Mouse (Mus musculus) hindbrain, embryonic 10.5 days (tissue): ENCODE results near the gene Tgfb2. TPM values are rescaled to one million over a fixed set of nuclear protein-coding genes. Genes with fewer than 3 reads are reported as not detected.

Source experiments
- DNase-seq: peaks from one replicate; pipeline ENCODE4 v3.0.0-alpha.2; 2017; ENCODE audit warnings: low spot score
- H3K27ac ChIP-seq: fragments of 300-500 bp; sonication (generic); 2 replicates; pipeline ENCODE4 v1.5.1; 2016; ENCODE audit warnings: mild to moderate bottlenecking, moderate library complexity
- H3K27me3 ChIP-seq: fragments of 300-500 bp; sonication (generic); 2 replicates; pipeline ENCODE4 v1.6.1; 2016; ENCODE audit warnings: mild to moderate bottlenecking; ENCODE audit not compliant: poor library complexity, insufficient read depth, severe bottlenecking
- H3K36me3 ChIP-seq: fragments of 300-500 bp; sonication (generic); 2 replicates; pipeline ENCODE4 v1.6.1; 2016; ENCODE audit warnings: mild to moderate bottlenecking, moderate library complexity
- H3K4me1 ChIP-seq: fragments of 300-500 bp; sonication (generic); replicated peaks from 2 replicates; pipeline ENCODE4 v1.6.1; 2016; ENCODE audit warnings: mild to moderate bottlenecking
- H3K4me3 ChIP-seq: fragments of 300-500 bp; sonication (generic); 2 replicates; pipeline ENCODE4 v1.5.1; 2016; ENCODE audit warnings: mild to moderate bottlenecking, moderate library complexity
- H3K9me3 ChIP-seq: fragments of 300-500 bp; sonication (generic); 2 replicates; pipeline ENCODE4 v1.6.1; 2016; ENCODE audit warnings: mild to moderate bottlenecking, moderate library complexity
- WGBS: fragments of 180-500 bp; shearing (Covaris S2); methylation state at CpG from one replicate; pipeline ENCODE4 v1.1.7; 2016; 5-methylcytosine and 5-hydroxymethylcytosine counted together
- polyA plus RNA-seq: library from polyadenylated mRNA; unstranded; fragments of >200 nt; fragmentation: Nextera tagmentation; extraction: Ambion mirVana; gene quantifications from 2 replicates; pipeline ENCODE4 v1.2.1, GENCODE M21; 2016

Gene Tgfb2
- polyA plus RNA-seq, 1 experiment from 2014 or later: 16.1 TPM

GRCm38 (mm10) chr1:186583933-186584332 lies 121.9 kb downstream of the Tgfb2 start:
- H3K27me3 ChIP-seq: no peaks in the 10 kb centered on the region
- no peak for DNase-seq
- H3K27ac ChIP-seq: no peak overlapping the region
- H3K4me1 ChIP-seq: no peaks in the 10 kb centered on the region
- H3K36me3 ChIP-seq: no peaks in the 10 kb centered on the region
- no peaks in the 10 kb centered on the region for H3K9me3 ChIP-seq
- no peak overlapping the region for H3K4me3 ChIP-seq

DNA sequence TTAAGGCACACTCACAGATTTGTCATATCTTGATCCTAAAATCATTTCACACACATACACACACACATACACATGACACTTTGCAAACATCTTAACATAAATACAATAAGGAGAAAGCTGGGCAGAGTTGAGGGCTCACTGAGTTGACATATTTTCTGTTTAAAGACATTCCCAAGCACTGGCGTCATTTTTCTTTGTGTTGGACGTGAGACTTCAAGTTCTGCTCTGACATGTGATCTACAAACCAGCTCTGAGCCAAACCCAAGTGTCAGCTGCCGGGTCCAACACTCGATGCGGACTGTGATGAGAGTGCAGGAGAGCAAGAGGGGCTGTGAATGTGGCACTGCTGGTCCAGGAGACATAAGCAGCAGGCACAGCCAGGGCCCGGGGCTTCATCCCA lies 123.7 kb downstream of the Tgfb2 start:
- no peak overlapping the region for H3K27ac ChIP-seq
- no peak for DNase-seq
- no peak overlapping the region for H3K4me3 ChIP-seq
- no peaks in the 10 kb centered on the region for H3K4me1 ChIP-seq
- H3K9me3 ChIP-seq: no peaks in the 10 kb centered on the region
- no peaks in the 10 kb centered on the region for H3K27me3 ChIP-seq
- no peaks in the 10 kb centered on the region for H3K36me3 ChIP-seq
- 89% methylated on average over 6 of the region's 6 CpGs for WGBS

GRCm38 (mm10) chr1:186581666-186582065 lies 124.1 kb downstream of the Tgfb2 start:
- H3K27me3 ChIP-seq: no peaks in the 10 kb centered on the region
- WGBS: 92% methylated on average over 2 of the region's 2 CpGs
- H3K36me3 ChIP-seq: no peaks in the 10 kb centered on the region
- DNase-seq: no peak
- H3K9me3 ChIP-seq: no peaks in the 10 kb centered on the region
- H3K4me1 ChIP-seq: no peaks in the 10 kb centered on the region
- no peak overlapping the region for H3K27ac ChIP-seq
- H3K4me3 ChIP-seq: no peak overlapping the region

DNA sequence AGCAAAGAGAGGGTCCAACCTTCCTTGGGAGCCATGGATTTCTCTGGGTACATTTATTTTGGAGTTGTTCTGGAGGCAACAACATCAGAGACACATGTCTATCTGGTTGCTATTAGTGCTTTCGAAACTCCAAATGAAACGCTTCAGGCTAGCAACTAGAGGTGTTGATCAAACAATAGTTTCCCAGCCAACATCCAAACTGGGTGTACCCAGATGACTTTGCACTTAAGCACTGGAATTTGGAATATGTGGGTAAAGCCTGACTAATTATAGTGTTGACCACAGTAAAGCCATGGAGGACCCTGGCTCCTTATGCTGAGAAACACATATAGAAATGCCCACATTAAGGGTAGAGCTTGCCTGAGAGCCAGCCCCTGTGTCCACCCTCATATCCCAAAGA lies 124.7 kb downstream of the Tgfb2 start:
- no peaks in the 10 kb centered on the region for H3K9me3 ChIP-seq
- WGBS: 82% methylated on average over 2 of the region's 2 CpGs

DNA sequence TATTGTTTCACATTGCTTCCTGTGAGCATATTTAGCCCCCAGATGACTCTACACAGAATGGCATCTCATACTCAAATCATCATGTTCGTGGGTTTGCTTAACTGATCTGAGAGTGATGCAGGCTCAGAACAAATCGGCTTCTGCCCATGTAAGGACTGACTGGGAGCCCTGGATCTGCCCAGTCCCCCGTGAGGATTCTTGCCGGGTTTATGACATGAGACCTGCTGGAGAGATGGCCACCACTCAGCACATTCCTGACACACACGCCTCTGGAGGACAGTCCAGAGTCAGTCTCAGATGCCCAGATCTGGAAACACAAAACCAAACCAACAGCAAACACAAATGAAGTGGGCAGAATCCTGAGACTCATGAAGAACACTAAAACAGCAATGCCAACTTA lies 128.5 kb downstream of the Tgfb2 start:
- H3K36me3 ChIP-seq: no peaks in the 10 kb centered on the region
- no peak overlapping the region for H3K27ac ChIP-seq
- H3K4me1 ChIP-seq: 0 out of 2 replicates have a peak, but pooled peaks cover 4% of the 10 kb centered on the region
- 80% methylated on average over 5 of the region's 5 CpGs for WGBS
- no peak for DNase-seq
- H3K9me3 ChIP-seq: no peaks in the 10 kb centered on the region
- H3K27me3 ChIP-seq: no peaks in the 10 kb centered on the region
- H3K4me3 ChIP-seq: no peak overlapping the region

More for the DNA sequence above, 124.7 kb downstream of the Tgfb2 start:
- no peaks in the 10 kb centered on the region for H3K27me3 ChIP-seq
- DNase-seq: no peak
- H3K4me1 ChIP-seq: no peaks in the 10 kb centered on the region
- no peak overlapping the region for H3K27ac ChIP-seq
- H3K36me3 ChIP-seq: no peaks in the 10 kb centered on the region
- H3K4me3 ChIP-seq: no peak overlapping the region

DNA sequence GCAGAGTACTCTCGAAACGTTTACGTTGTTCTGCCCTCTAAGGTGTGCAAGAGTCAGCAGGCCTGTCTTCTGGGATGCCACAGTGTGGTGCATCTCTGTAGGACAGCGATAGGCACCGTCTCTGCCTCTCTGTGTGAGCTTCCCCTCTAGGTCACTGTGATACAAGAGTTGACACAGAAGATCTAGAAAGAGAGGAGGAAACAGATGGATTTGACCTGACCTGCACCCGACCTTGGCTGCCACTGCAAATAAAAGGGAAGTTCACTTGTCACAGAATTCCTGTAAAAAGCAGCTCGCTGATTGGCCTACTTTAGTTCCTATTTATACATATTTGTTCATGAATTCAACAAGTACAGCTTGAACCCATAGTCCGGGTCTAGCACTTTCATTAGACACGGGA lies 130.2 kb downstream of the Tgfb2 start:
- DNase-seq: no peak
- H3K27ac ChIP-seq: no peak overlapping the region
- H3K36me3 ChIP-seq: no peaks in the 10 kb centered on the region
- H3K27me3 ChIP-seq: no peaks in the 10 kb centered on the region
- 0 out of 2 replicates have a peak, but pooled peaks cover 4% of the 10 kb centered on the region for H3K4me1 ChIP-seq
- 74% methylated on average over 9 of the region's 9 CpGs for WGBS
- H3K9me3 ChIP-seq: no peaks in the 10 kb centered on the region
- H3K4me3 ChIP-seq: no peak overlapping the region

GRCm38 (mm10) chr1:186575074-186575473 lies 130.7 kb downstream of the Tgfb2 start:
- H3K36me3 ChIP-seq: no peaks in the 10 kb centered on the region
- DNase-seq: no peak
- no peak overlapping the region for H3K4me3 ChIP-seq
- no peaks in the 10 kb centered on the region for H3K27me3 ChIP-seq
- H3K27ac ChIP-seq: no peak overlapping the region
- 89% methylated on average over 7 of the region's 7 CpGs for WGBS
- 0 out of 2 replicates have a peak, but pooled peaks cover 4% of the 10 kb centered on the region for H3K4me1 ChIP-seq
- no peaks in the 10 kb centered on the region for H3K9me3 ChIP-seq

Other genes starting within 250 kb of the Tgfb2 start
- gene Rrp15, start 43.4 kb upstream of the Tgfb2 start, polyA plus RNA-seq: 63.3 and 77.4 TPM in 2 replicates